Mouse (Mus musculus): ENCODE measurements around the gene Vsx1. TPM values are rescaled to one million over a fixed set of nuclear protein-coding genes. Genes with fewer than 3 reads are reported as not detected.

Gene Vsx1
- polyA plus RNA-seq (2012; ENCODE audit: insufficient read depth, insufficient read length, missing spikeins) = not detected in 2 replicates

- Histone ChIP-seq H3K4me3 (ENCODE audit: insufficient read depth, low read length) (no peak within 1 kb of the TSS), H3K4me1 (ENCODE audit: control insufficient read depth, insufficient read depth, low read length) (no peaks in the 10 kb centered on the region), H3K27ac (ENCODE audit: insufficient read depth, low read depth, low read length) (no peak within 1 kb of the TSS)
- no peak for TF ChIP-seq CTCF (IDR thresholded peaks at IDR 0.05; ENCODE audit: low read depth, low read length)
- no peak for TF ChIP-seq POLR2A (IDR thresholded peaks at IDR 0.05; ENCODE audit: borderline replicate concordance, low read depth, low read length)
Measured at GRCm38 (mm10) chr2:150689223-150689800, at the start of gene Vsx1. Vsx1 (minus strand) TSS chr2:150689360.

- no peak overlapping the region for H3K27ac ChIP-seq (ENCODE audit: insufficient read depth, low read depth, low read length)
- H3K4me1 ChIP-seq (ENCODE audit: control insufficient read depth, insufficient read depth, low read length) = no peaks in the 10 kb centered on the region
- H3K4me3 ChIP-seq (ENCODE audit: insufficient read depth, low read length) = no peak overlapping the region
- no peak for TF ChIP-seq CTCF (IDR thresholded peaks at IDR 0.05; ENCODE audit: low read depth, low read length)
- no peak for TF ChIP-seq POLR2A (IDR thresholded peaks at IDR 0.05; ENCODE audit: borderline replicate concordance, low read depth, low read length)
Measured at GRCm38 (mm10) chr2:150737881-150738280, 48.7 kb upstream of the Vsx1 start.

GRCm38 (mm10) chr2:150735756-150736576 is 46.8 kb upstream of the Vsx1 start:
- TF ChIP-seq CTCF (IDR thresholded peaks at IDR 0.05; ENCODE audit: low read depth, low read length) (no peak), POLR2A (IDR thresholded peaks at IDR 0.05; ENCODE audit: borderline replicate concordance, low read depth, low read length) (no peak)
- Histone ChIP-seq H3K4me3 (ENCODE audit: insufficient read depth, low read length) (no peak overlapping the region), H3K4me1 (ENCODE audit: control insufficient read depth, insufficient read depth, low read length) (no peaks in the 10 kb centered on the region), H3K27ac (ENCODE audit: insufficient read depth, low read depth, low read length) (no peak overlapping the region)

- H3K4me3 ChIP-seq (ENCODE audit: insufficient read depth, low read length) = no peak overlapping the region
- TF ChIP-seq CTCF (IDR thresholded peaks at IDR 0.05; ENCODE audit: low read depth, low read length) (no peak), POLR2A (IDR thresholded peaks at IDR 0.05; ENCODE audit: borderline replicate concordance, low read depth, low read length) (no peak)
- no peak overlapping the region for H3K27ac ChIP-seq (ENCODE audit: insufficient read depth, low read depth, low read length)
- H3K4me1 ChIP-seq (ENCODE audit: control insufficient read depth, insufficient read depth, low read length) = no peaks in the 10 kb centered on the region
Measured at GRCm38 (mm10) chr2:150712167-150712674, 23.1 kb upstream of the Vsx1 start.

GRCm38 (mm10) chr2:150691481-150692170 is 2.5 kb upstream of the Vsx1 start:
- TF ChIP-seq CTCF (IDR thresholded peaks at IDR 0.05; ENCODE audit: low read depth, low read length) (no peak), POLR2A (IDR thresholded peaks at IDR 0.05; ENCODE audit: borderline replicate concordance, low read depth, low read length) (no peak)
- no peaks in the 10 kb centered on the region for H3K4me1 ChIP-seq (ENCODE audit: control insufficient read depth, insufficient read depth, low read length)
- H3K27ac ChIP-seq (ENCODE audit: insufficient read depth, low read depth, low read length) = no peak overlapping the region
- no peak overlapping the region for H3K4me3 ChIP-seq (ENCODE audit: insufficient read depth, low read length)

GRCm38 (mm10) chr2:150690216-150690615 is 1.1 kb upstream of the Vsx1 start:
- H3K27ac ChIP-seq (ENCODE audit: insufficient read depth, low read depth, low read length) = no peak overlapping the region
- no peaks in the 10 kb centered on the region for H3K4me1 ChIP-seq (ENCODE audit: control insufficient read depth, insufficient read depth, low read length)
- no peak for TF ChIP-seq POLR2A (IDR thresholded peaks at IDR 0.05; ENCODE audit: borderline replicate concordance, low read depth, low read length)
- no peak overlapping the region for H3K4me3 ChIP-seq (ENCODE audit: insufficient read depth, low read length)

- no peaks in the 10 kb centered on the region for H3K4me1 ChIP-seq (ENCODE audit: control insufficient read depth, insufficient read depth, low read length)
- TF ChIP-seq POLR2A (IDR thresholded peaks at IDR 0.05; ENCODE audit: borderline replicate concordance, low read depth, low read length) (no peak), CTCF (IDR thresholded peaks at IDR 0.05; ENCODE audit: low read depth, low read length) (no peak)
- H3K4me3 ChIP-seq (ENCODE audit: insufficient read depth, low read length) = no peak overlapping the region
- H3K27ac ChIP-seq (ENCODE audit: insufficient read depth, low read depth, low read length) = no peak overlapping the region
Measured at GRCm38 (mm10) chr2:150688541-150689186, 496 bp downstream of the Vsx1 start.

- Histone ChIP-seq H3K4me1 (ENCODE audit: control insufficient read depth, insufficient read depth, low read length) (no peaks in the 10 kb centered on the region), H3K27ac (ENCODE audit: insufficient read depth, low read depth, low read length) (no peak overlapping the region), H3K4me3 (ENCODE audit: insufficient read depth, low read length) (no peak overlapping the region)
- TF ChIP-seq POLR2A (IDR thresholded peaks at IDR 0.05; ENCODE audit: borderline replicate concordance, low read depth, low read length) = no peak
- no peak for TF ChIP-seq CTCF (IDR thresholded peaks at IDR 0.05; ENCODE audit: low read depth, low read length)
Measured at GRCm38 (mm10) chr2:150687871-150688540, 1.2 kb downstream of the Vsx1 start.

GRCm38 (mm10) chr2:150685389-150685788 is 3.8 kb downstream of the Vsx1 start:
- no peak overlapping the region for H3K27ac ChIP-seq (ENCODE audit: insufficient read depth, low read depth, low read length)
- no peak for TF ChIP-seq CTCF (IDR thresholded peaks at IDR 0.05; ENCODE audit: low read depth, low read length)
- no peak for TF ChIP-seq POLR2A (IDR thresholded peaks at IDR 0.05; ENCODE audit: borderline replicate concordance, low read depth, low read length)

More at GRCm38 (mm10) chr2:150685389-150685788, 3.8 kb downstream of the Vsx1 start:
- H3K4me3 ChIP-seq (ENCODE audit: insufficient read depth, low read length) = no peak overlapping the region
- no peaks in the 10 kb centered on the region for H3K4me1 ChIP-seq (ENCODE audit: control insufficient read depth, insufficient read depth, low read length)

Data from bone marrow macrophage, adult 2 months (primary cell).